Mouse (Mus musculus) lung, postnatal 0 days (tissue): ENCODE data around the gene Mag.

Experiments
- CTCF ChIP-seq: IDR thresholded peaks from 2 replicates; pipeline ENCODE4 v1.5.1; 2016; ENCODE audit warnings: antibody characterized with exemption, mild to moderate bottlenecking
- EP300 ChIP-seq: IDR thresholded peaks from 2 replicates; pipeline ENCODE4 v1.6.1; 2016; ENCODE audit warnings: antibody characterized with exemption, mild to moderate bottlenecking, control low read depth

- no peak for TF ChIP-seq CTCF
- no peak for TF ChIP-seq EP300
Observed at GRCm38 (mm10) chr7:30953459-30953858, 38.8 kb upstream of the Mag start.
